Mouse (Mus musculus): Measurements from ENCODE around the gene Tubd1.

Gene Tubd1

GRCm38 (mm10) chr11:86602116-86602515 is 57.3 kb downstream of the Tubd1 start:
- DNase-seq, result no peak

- DNase-seq, result no peak
These were observed 58.9 kb downstream of the Tubd1 start for GRCm38 (mm10) chr11:86603719-86604118.

GRCm38 (mm10) chr11:86604289-86604688 is 59.5 kb downstream of the Tubd1 start:
- DNase-seq, result no peak

GRCm38 (mm10) chr11:86604732-86605520 is 60.1 kb downstream of the Tubd1 start:
- DNase-seq, result no peak

GRCm38 (mm10) chr11:86606621-86607339 is 62.0 kb downstream of the Tubd1 start:
- no peak for DNase-seq

- DNase-seq, result no peak
These were observed 63.1 kb downstream of the Tubd1 start for GRCm38 (mm10) chr11:86607808-86608350.

GRCm38 (mm10) chr11:86610239-86610638 is 65.4 kb downstream of the Tubd1 start:
- DNase-seq, result no peak

GRCm38 (mm10) chr11:86611991-86612390 is 67.2 kb downstream of the Tubd1 start:
- DNase-seq, result no peak

GRCm38 (mm10) chr11:86614056-86614530 is 69.3 kb downstream of the Tubd1 start:
- no peak for DNase-seq

- no peak for DNase-seq
These were observed 69.8 kb downstream of the Tubd1 start for GRCm38 (mm10) chr11:86614607-86615006.

All from thymus, postnatal 25 days (tissue).